Mouse (Mus musculus): Measurements from ENCODE around the gene Exoc4. TPM values are rescaled to one million over a fixed set of nuclear protein-coding genes. Genes with fewer than 3 reads are reported as not detected.
A peak's percentile ranks its signal among the peaks of the same experiment; 100 is the strongest.

Exoc4 gene
- polyA plus RNA-seq, 1 experiment from 2014 or later: 18.1 TPM

- DNase-seq (ENCODE audit: low spot score) (peak; percentile 12), ATAC-seq (replicated peaks; ENCODE audit: low FRiP score, low read depth) (no peak)
- no peak overlapping the region for H3K27ac ChIP-seq
- H3K36me3 ChIP-seq (ENCODE audit: insufficient read depth, low read length): no peaks in the 10 kb centered on the region
- 56% methylated on average over 2 of the region's 2 CpGs for WGBS
- no peak overlapping the region for H3K4me3 ChIP-seq (replicated peaks; ENCODE audit: low read depth, low read length)
- H3K4me2 ChIP-seq (ENCODE audit: low read length): no peak overlapping the region
- H3K4me1 ChIP-seq (replicated peaks; ENCODE audit: insufficient read depth, low read length): no peaks in the 10 kb centered on the region
- no peaks in the 10 kb centered on the region for H3K27me3 ChIP-seq (ENCODE audit: insufficient read depth, low read length)
- no peak for TF ChIP-seq CTCF (IDR thresholded peaks at IDR 0.05; ENCODE audit: low read depth)
- no peak overlapping the region for H3K9ac ChIP-seq (ENCODE audit: low read depth, low read length)
- H3K9me3 ChIP-seq (replicated peaks; ENCODE audit: low read length): no peaks in the 10 kb centered on the region
Observed at GRCm38 (mm10) chr6:33804775-33805174, 555.9 kb downstream of the Exoc4 start.

GRCm38 (mm10) chr6:33806072-33806782 is 557.3 kb downstream of the Exoc4 start:
- no peak for TF ChIP-seq CTCF (IDR thresholded peaks at IDR 0.05; ENCODE audit: low read depth)
- no peak overlapping the region for H3K27ac ChIP-seq
- ATAC-seq (replicated peaks; ENCODE audit: low FRiP score, low read depth) (no peak), DNase-seq (ENCODE audit: low spot score) (no peak)
- no peaks in the 10 kb centered on the region for H3K36me3 ChIP-seq (ENCODE audit: insufficient read depth, low read length)
- H3K9me3 ChIP-seq (replicated peaks; ENCODE audit: low read length): no peaks in the 10 kb centered on the region
- no peak overlapping the region for H3K4me3 ChIP-seq (replicated peaks; ENCODE audit: low read depth, low read length)
- no peak overlapping the region for H3K9ac ChIP-seq (ENCODE audit: low read depth, low read length)
- H3K4me2 ChIP-seq (ENCODE audit: low read length): no peak overlapping the region
- H3K27me3 ChIP-seq (ENCODE audit: insufficient read depth, low read length): no peaks in the 10 kb centered on the region
- no peaks in the 10 kb centered on the region for H3K4me1 ChIP-seq (replicated peaks; ENCODE audit: insufficient read depth, low read length)
- 72% methylated on average over 3 of the region's 3 CpGs for WGBS

DNA sequence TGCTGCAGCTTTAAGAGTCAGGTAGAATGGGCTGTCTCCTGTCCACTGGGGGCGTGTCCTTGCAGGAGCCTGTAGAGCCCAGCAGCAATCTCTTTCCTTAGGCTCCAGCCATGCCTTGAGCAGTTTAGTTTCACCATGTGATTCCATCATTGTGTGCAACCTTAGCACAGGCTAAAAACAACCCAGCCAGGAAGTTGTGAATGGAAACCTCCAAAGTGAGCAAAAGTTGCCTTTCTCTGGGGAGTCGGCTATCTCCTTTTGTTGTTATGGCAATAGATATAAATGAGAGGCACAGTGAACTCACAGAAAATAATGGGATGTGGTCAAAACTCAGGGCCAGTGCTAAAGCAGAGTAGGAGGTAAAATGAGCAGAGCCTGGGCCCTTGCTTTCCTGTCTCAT is 565.5 kb downstream of the Exoc4 start:
- WGBS: 58% methylated on average over 2 of the region's 2 CpGs
- H3K4me1 ChIP-seq (replicated peaks; ENCODE audit: insufficient read depth, low read length): no peaks in the 10 kb centered on the region
- TF ChIP-seq CTCF (IDR thresholded peaks at IDR 0.05; ENCODE audit: low read depth): no peak
- no peak overlapping the region for H3K4me2 ChIP-seq (ENCODE audit: low read length)
- H3K36me3 ChIP-seq (ENCODE audit: insufficient read depth, low read length): no peaks in the 10 kb centered on the region
- DNase-seq (ENCODE audit: low spot score) (no peak), ATAC-seq (replicated peaks; ENCODE audit: low FRiP score, low read depth) (no peak)
- no peak overlapping the region for H3K9ac ChIP-seq (ENCODE audit: low read depth, low read length)
- H3K27ac ChIP-seq: no peak overlapping the region
- no peaks in the 10 kb centered on the region for H3K9me3 ChIP-seq (replicated peaks; ENCODE audit: low read length)
- no peak overlapping the region for H3K4me3 ChIP-seq (replicated peaks; ENCODE audit: low read depth, low read length)
- no peaks in the 10 kb centered on the region for H3K27me3 ChIP-seq (ENCODE audit: insufficient read depth, low read length)

DNA sequence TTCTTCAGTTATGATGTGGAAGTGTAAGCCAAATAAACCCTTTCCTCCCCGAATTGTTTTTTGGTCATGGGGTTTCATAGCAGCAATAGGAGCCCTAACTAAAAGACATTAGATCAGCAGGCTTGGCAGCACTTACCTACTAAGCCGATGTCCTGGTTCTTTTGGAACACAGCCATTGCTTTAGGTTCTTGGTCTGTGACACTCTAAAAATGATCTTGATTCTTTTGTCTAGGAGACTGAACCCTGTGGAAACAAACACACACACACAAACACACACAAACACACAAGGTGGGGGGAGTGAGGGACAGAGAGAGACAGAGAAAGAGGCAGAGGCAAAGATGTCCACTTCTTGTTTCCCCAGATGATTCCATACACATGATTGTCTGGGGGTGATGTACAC is 574.3 kb downstream of the Exoc4 start:
- no peak overlapping the region for H3K9ac ChIP-seq (ENCODE audit: low read depth, low read length)

GRCm38 (mm10) chr6:33823777-33824302 is 575.0 kb downstream of the Exoc4 start:
- no peak for TF ChIP-seq CTCF (IDR thresholded peaks at IDR 0.05; ENCODE audit: low read depth)
- WGBS: 54% methylated on average over 6 of the region's 6 CpGs
- no peaks in the 10 kb centered on the region for H3K4me1 ChIP-seq (replicated peaks; ENCODE audit: insufficient read depth, low read length)

More for the DNA sequence above, 574.3 kb downstream of the Exoc4 start:
- H3K9me3 ChIP-seq (replicated peaks; ENCODE audit: low read length): no peaks in the 10 kb centered on the region
- no peaks in the 10 kb centered on the region for H3K4me1 ChIP-seq (replicated peaks; ENCODE audit: insufficient read depth, low read length)
- no peaks in the 10 kb centered on the region for H3K36me3 ChIP-seq (ENCODE audit: insufficient read depth, low read length)
- TF ChIP-seq CTCF (IDR thresholded peaks at IDR 0.05; ENCODE audit: low read depth): no peak
- no peak for DNase-seq (ENCODE audit: low spot score)
- 83% methylated on average over 2 of the region's 2 CpGs for WGBS
- H3K27ac ChIP-seq: no peak overlapping the region
- no peak for ATAC-seq (replicated peaks; ENCODE audit: low FRiP score, low read depth)
- no peak overlapping the region for H3K4me2 ChIP-seq (ENCODE audit: low read length)
- no peaks in the 10 kb centered on the region for H3K27me3 ChIP-seq (ENCODE audit: insufficient read depth, low read length)
- no peak overlapping the region for H3K4me3 ChIP-seq (replicated peaks; ENCODE audit: low read depth, low read length)

DNA sequence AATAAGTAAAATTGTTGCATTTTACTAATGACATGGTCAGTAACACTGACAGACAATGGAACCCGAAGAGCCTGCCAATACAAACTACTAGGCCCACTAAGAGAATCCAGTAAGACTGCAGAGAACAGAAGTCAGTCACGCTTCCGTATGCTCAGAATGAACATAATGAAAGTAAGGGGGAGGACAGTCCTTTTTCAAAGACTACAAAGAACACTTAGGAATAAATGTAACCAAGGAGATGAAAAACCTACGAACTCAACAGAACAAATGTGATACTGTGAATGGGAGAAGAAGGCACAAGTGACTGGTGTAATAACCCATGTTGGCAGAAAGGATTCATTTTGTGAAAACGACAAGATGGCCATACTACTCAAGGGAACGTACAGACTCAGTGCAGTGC is 579.6 kb downstream of the Exoc4 start:
- ATAC-seq (replicated peaks; ENCODE audit: low FRiP score, low read depth) (no peak), DNase-seq (ENCODE audit: low spot score) (no peak)
- no peak overlapping the region for H3K27ac ChIP-seq
- H3K4me2 ChIP-seq (ENCODE audit: low read length): no peak overlapping the region
- H3K9ac ChIP-seq (ENCODE audit: low read depth, low read length): no peak overlapping the region
- TF ChIP-seq CTCF (IDR thresholded peaks at IDR 0.05; ENCODE audit: low read depth): no peak
- no peaks in the 10 kb centered on the region for H3K4me1 ChIP-seq (replicated peaks; ENCODE audit: insufficient read depth, low read length)
- WGBS: 93% methylated on average over 6 of the region's 6 CpGs
- H3K4me3 ChIP-seq (replicated peaks; ENCODE audit: low read depth, low read length): no peak overlapping the region
- no peaks in the 10 kb centered on the region for H3K9me3 ChIP-seq (replicated peaks; ENCODE audit: low read length)
- no peaks in the 10 kb centered on the region for H3K27me3 ChIP-seq (ENCODE audit: insufficient read depth, low read length)
- H3K36me3 ChIP-seq (ENCODE audit: insufficient read depth, low read length): no peaks in the 10 kb centered on the region

More at GRCm38 (mm10) chr6:33823777-33824302, 575.0 kb downstream of the Exoc4 start:
- Histone ChIP-seq H3K4me2 (ENCODE audit: low read length) (no peak overlapping the region), H3K27ac (no peak overlapping the region), H3K36me3 (ENCODE audit: insufficient read depth, low read length) (no peaks in the 10 kb centered on the region), H3K9ac (ENCODE audit: low read depth, low read length) (no peak overlapping the region), H3K4me3 (replicated peaks; ENCODE audit: low read depth, low read length) (no peak overlapping the region), H3K9me3 (replicated peaks; ENCODE audit: low read length) (no peaks in the 10 kb centered on the region), H3K27me3 (ENCODE audit: insufficient read depth, low read length) (no peaks in the 10 kb centered on the region)
- ATAC-seq (replicated peaks; ENCODE audit: low FRiP score, low read depth) (no peak), DNase-seq (ENCODE audit: low spot score) (no peak)

Data from kidney, postnatal 0 days (tissue).